Mouse (Mus musculus) cerebellum, adult 2 months (tissue): ENCODE measurements around the gene Iqgap2.

Source experiments
- CTCF ChIP-seq: fragments of 200-500 bp; IDR thresholded peaks from 2 replicates; pipeline ENCODE4 v1.5.1; 2011; ENCODE audit warnings: low read depth, mild to moderate bottlenecking, control low read depth, low read length, moderate library complexity, borderline replicate concordance; ENCODE audit not compliant: insufficient read depth
- POLR2A ChIP-seq: fragments of 200-500 bp; IDR thresholded peaks from 2 replicates; pipeline ENCODE4 v1.6.1; 2011; ENCODE audit warnings: low read length, control low read depth, borderline replicate concordance; ENCODE audit not compliant: insufficient read depth

GRCm38 (mm10) chr13:95888621-95889020 lies 3.1 kb downstream of the Iqgap2 start:
- TF ChIP-seq CTCF (no peak), POLR2A (no peak)
